Mouse (Mus musculus) embryonic facial prominence, embryonic 11.5 days (tissue): ENCODE measurements at regions not wholly inside any gene's neighbourhood (a gene's known extent, or its start where the extent isn't known, plus 50 kb on each side); places are given as distances from the start of the nearest gene placed in this dataset.

Source experiments
- ATAC-seq: fragments of 200-750 bp; cut with Nextera tagmentation; replicated peaks from 2 replicates; pipeline ENCODE4 v1.8.0; 2017; ENCODE audit warnings: low read depth; ENCODE audit not compliant: insufficient number of reproducible peaks, low FRiP score, low TSS enrichment
- DNase-seq: peaks from one replicate; pipeline ENCODE4 v3.0.0-alpha.2; 2015; ENCODE audit warnings: low spot score
- H3K27ac ChIP-seq: fragments of 300-500 bp; sonication (generic); replicated peaks from 2 replicates; pipeline ENCODE4 v1.5.1; 2014; ENCODE audit warnings: mild to moderate bottlenecking, low read depth, low read length, control low read depth
- H3K27me3 ChIP-seq: fragments of 300-500 bp; sonication (generic); 2 replicates; pipeline ENCODE4 v1.6.1; 2014; ENCODE audit warnings: mild to moderate bottlenecking, low read length, moderate library complexity, mixed read lengths; ENCODE audit not compliant: control insufficient read depth, insufficient read depth
- H3K36me3 ChIP-seq: fragments of 300-500 bp; sonication (generic); replicated peaks from 2 replicates; pipeline ENCODE4 v1.6.1; 2014; ENCODE audit warnings: low read depth, mild to moderate bottlenecking, low read length, moderate library complexity, mixed read lengths; ENCODE audit not compliant: control insufficient read depth, insufficient read depth
- H3K4me1 ChIP-seq: fragments of 300-500 bp; sonication (generic); 2 replicates; pipeline ENCODE4 v1.6.1; 2014; ENCODE audit warnings: low read length, mixed read lengths; ENCODE audit not compliant: control insufficient read depth, insufficient read depth
- H3K4me2 ChIP-seq: fragments of 300-500 bp; sonication (generic); 2 replicates; pipeline ENCODE4 v1.6.1; 2014; ENCODE audit warnings: low read depth, mild to moderate bottlenecking, control low read depth, low read length, moderate library complexity
- H3K4me3 ChIP-seq: fragments of 300-500 bp; sonication (generic); 2 replicates; pipeline ENCODE4 v1.5.1; 2014; ENCODE audit warnings: low read depth, low read length, control low read depth
- H3K9ac ChIP-seq: fragments of 300-500 bp; sonication (generic); replicated peaks from 2 replicates; pipeline ENCODE4 v1.6.1; 2014; ENCODE audit warnings: mild to moderate bottlenecking, control low read depth, low read length
- H3K9me3 ChIP-seq: fragments of 300-500 bp; sonication (generic); replicated peaks from 2 replicates; pipeline ENCODE4 v1.6.1; 2016; ENCODE audit warnings: mild to moderate bottlenecking, low read length, inconsistent platforms, mixed read lengths; ENCODE audit not compliant: control insufficient read depth
- WGBS: fragments of 180-500 bp; shearing (Covaris S2); extraction: QIAGEN DNeasy Blood & Tissue Kit; methylation state at CpG from one replicate; pipeline ENCODE4 v1.1.7; 2014; 5-methylcytosine and 5-hydroxymethylcytosine counted together

- H3K27me3 ChIP-seq, result no peaks in the 10 kb centered on the region
- no peaks in the 10 kb centered on the region for H3K36me3 ChIP-seq
- no peak overlapping the region for H3K4me3 ChIP-seq
- H3K27ac ChIP-seq, result no peak overlapping the region
- ATAC-seq (peak; percentile 59), DNase-seq (no peak)
- H3K4me1 ChIP-seq, result no peaks in the 10 kb centered on the region
- H3K9ac ChIP-seq, result no peak overlapping the region
- no peaks in the 10 kb centered on the region for H3K9me3 ChIP-seq
- 75% methylated on average over 1 of the region's 1 CpGs for WGBS
- H3K4me2 ChIP-seq, result no peak overlapping the region
These were observed 137.3 kb upstream of the Irx4 start for GRCm38 (mm10) chr13:73122945-73123344.

- no peaks in the 10 kb centered on the region for H3K27me3 ChIP-seq
- no peaks in the 10 kb centered on the region for H3K36me3 ChIP-seq
- WGBS, result 40% methylated on average over 6 of the region's 6 CpGs
- H3K4me2 ChIP-seq, result no peak overlapping the region
- no peak overlapping the region for H3K9ac ChIP-seq
- H3K27ac ChIP-seq, result no peak overlapping the region
- DNase-seq, result peak; percentile 4
- H3K9me3 ChIP-seq, result no peaks in the 10 kb centered on the region
- ATAC-seq, result no peak
- no peaks in the 10 kb centered on the region for H3K4me1 ChIP-seq
- no peak overlapping the region for H3K4me3 ChIP-seq
These were observed 129.0 kb upstream of the Irx4 start for GRCm38 (mm10) chr13:73131270-73131669.

GRCm38 (mm10) chr13:73132746-73133145, 127.5 kb upstream of the Irx4 start:
- H3K9me3 ChIP-seq, result no peaks in the 10 kb centered on the region
- DNase-seq (no peak), ATAC-seq (no peak)
- no peaks in the 10 kb centered on the region for H3K27me3 ChIP-seq
- 64% methylated on average over 6 of the region's 6 CpGs for WGBS
- no peak overlapping the region for H3K4me2 ChIP-seq
- no peaks in the 10 kb centered on the region for H3K4me1 ChIP-seq
- H3K4me3 ChIP-seq, result no peak overlapping the region
- no peak overlapping the region for H3K9ac ChIP-seq
- H3K27ac ChIP-seq, result no peak overlapping the region
- no peaks in the 10 kb centered on the region for H3K36me3 ChIP-seq

- ATAC-seq, result no peak
- no peak overlapping the region for H3K4me2 ChIP-seq
- no peak for DNase-seq
These were observed 125.3 kb upstream of the Irx4 start for GRCm38 (mm10) chr13:73134929-73135328.

GRCm38 (mm10) chr13:73141302-73141701, 119.0 kb upstream of the Irx4 start:
- ATAC-seq, result no peak
- WGBS, result 91% methylated on average over 2 of the region's 2 CpGs
- H3K9me3 ChIP-seq, result no peaks in the 10 kb centered on the region
- no peak for DNase-seq
- no peaks in the 10 kb centered on the region for H3K4me1 ChIP-seq
- no peaks in the 10 kb centered on the region for H3K36me3 ChIP-seq
- no peak overlapping the region for H3K4me3 ChIP-seq
- no peak overlapping the region for H3K4me2 ChIP-seq
- H3K27ac ChIP-seq, result no peak overlapping the region
- no peaks in the 10 kb centered on the region for H3K27me3 ChIP-seq
- no peak overlapping the region for H3K9ac ChIP-seq

More at GRCm38 (mm10) chr13:73134929-73135328, 125.3 kb upstream of the Irx4 start:
- no peaks in the 10 kb centered on the region for H3K4me1 ChIP-seq
- H3K27ac ChIP-seq, result no peak overlapping the region
- no peak overlapping the region for H3K9ac ChIP-seq
- H3K27me3 ChIP-seq, result no peaks in the 10 kb centered on the region
- no peaks in the 10 kb centered on the region for H3K9me3 ChIP-seq
- H3K36me3 ChIP-seq, result no peaks in the 10 kb centered on the region
- no peak overlapping the region for H3K4me3 ChIP-seq

GRCm38 (mm10) chr13:73158016-73158415, 102.3 kb upstream of the Irx4 start:
- Histone ChIP-seq H3K27ac (no peak overlapping the region), H3K27me3 (no peaks in the 10 kb centered on the region), H3K36me3 (no peaks in the 10 kb centered on the region), H3K4me2 (no peak overlapping the region), H3K4me3 (no peak overlapping the region), H3K4me1 (no peaks in the 10 kb centered on the region), H3K9me3 (no peaks in the 10 kb centered on the region), H3K9ac (no peak overlapping the region)
- no peak for ATAC-seq
- DNase-seq, result no peak
- 84% methylated on average over 7 of the region's 7 CpGs for WGBS

GRCm38 (mm10) chr13:73159454-73159853, 100.8 kb upstream of the Irx4 start:
- ATAC-seq (no peak), DNase-seq (no peak)
- H3K9ac ChIP-seq, result no peak overlapping the region
- H3K4me3 ChIP-seq, result no peak overlapping the region
- no peaks in the 10 kb centered on the region for H3K4me1 ChIP-seq
- WGBS, result 39% methylated on average over 7 of the region's 7 CpGs
- H3K27ac ChIP-seq, result no peak overlapping the region
- H3K27me3 ChIP-seq, result no peaks in the 10 kb centered on the region
- no peaks in the 10 kb centered on the region for H3K36me3 ChIP-seq
- no peak overlapping the region for H3K4me2 ChIP-seq
- no peaks in the 10 kb centered on the region for H3K9me3 ChIP-seq

GRCm38 (mm10) chr13:73159865-73160264, 100.4 kb upstream of the Irx4 start:
- ATAC-seq, result no peak

More at GRCm38 (mm10) chr13:73159865-73160264, 100.4 kb upstream of the Irx4 start:
- Histone ChIP-seq H3K27me3 (no peaks in the 10 kb centered on the region), H3K27ac (no peak overlapping the region), H3K4me1 (no peaks in the 10 kb centered on the region), H3K9me3 (no peaks in the 10 kb centered on the region), H3K4me2 (peak overlapping the region; percentile 34), H3K4me3 (no peak overlapping the region), H3K9ac (no peak overlapping the region; the same call in 1 of the 2 replicates), H3K36me3 (no peaks in the 10 kb centered on the region)
- DNase-seq, result no peak
- WGBS, result 20% methylated on average over 9 of the region's 9 CpGs
